Mouse (Mus musculus) spleen, adult 2 months (tissue): Measurements from ENCODE around the gene Edar. TPM values are rescaled to one million over a fixed set of nuclear protein-coding genes. Genes with fewer than 3 reads are reported as not detected.

Source experiments
- DNase-seq, 2 experiments: peaks; one replicate each; pipeline versions ENCODE4 v3.0.0 to v3.0.0-alpha.2; 2012 to 2021; ENCODE audit warnings: low spot score in 2 of 2, low read depth in 1 of 2
- H3K27ac ChIP-seq: fragments of 200-500 bp; 2 replicates; pipeline ENCODE4 v1.5.1; 2012; ENCODE audit warnings: low read length, inconsistent platforms; ENCODE audit not compliant: insufficient read depth
- H3K27me3 ChIP-seq: fragments of 200-500 bp; 2 replicates; pipeline ENCODE4 v1.6.1; 2012; ENCODE audit warnings: mild to moderate bottlenecking, moderate library complexity, low read length, inconsistent platforms; ENCODE audit not compliant: control insufficient read depth, insufficient read depth
- H3K36me3 ChIP-seq: fragments of 200-500 bp; 2 replicates; pipeline ENCODE4 v1.6.1; 2012; ENCODE audit warnings: mild to moderate bottlenecking, low read length, inconsistent platforms; ENCODE audit not compliant: control insufficient read depth, insufficient read depth
- H3K4me1 ChIP-seq: fragments of 200-500 bp; 2 replicates; pipeline ENCODE4 v1.6.1; 2011; ENCODE audit warnings: inconsistent platforms; ENCODE audit not compliant: control insufficient read depth, insufficient read depth, insufficient read length
- H3K4me3 ChIP-seq: fragments of 200-500 bp; 2 replicates; pipeline ENCODE4 v1.5.1; 2011; ENCODE audit warnings: mild to moderate bottlenecking, inconsistent platforms; ENCODE audit not compliant: insufficient read depth, insufficient read length; ENCODE audit errors: extremely low read depth
- CTCF ChIP-seq: fragments of 200-500 bp; IDR thresholded peaks from 2 replicates; pipeline ENCODE4 v1.5.1; 2011; ENCODE audit warnings: mild to moderate bottlenecking, inconsistent platforms; ENCODE audit not compliant: insufficient read depth, insufficient read length, insufficient replicate concordance; ENCODE audit errors: extremely low read depth
- POLR2A ChIP-seq: fragments of 200-500 bp; IDR thresholded peaks from 2 replicates; pipeline ENCODE4 v1.6.1; 2011; ENCODE audit warnings: low read depth, low read length, inconsistent platforms
- WGBS: fragments of 180-500 bp; shearing (Covaris S2); methylation state at CpG from one replicate; pipeline ENCODE4 v1.1.7; 2018; 5-methylcytosine and 5-hydroxymethylcytosine counted together
- polyA plus RNA-seq: library from polyadenylated mRNA; depleted of rRNA; stranded (reverse); fragments of >200 nt; gene quantifications from 2 replicates; pipeline ENCODE4 v1.2.3, GENCODE M21; 2012

Edar gene
- polyA plus RNA-seq, 1 experiment, result 0.72 TPM

DNA sequence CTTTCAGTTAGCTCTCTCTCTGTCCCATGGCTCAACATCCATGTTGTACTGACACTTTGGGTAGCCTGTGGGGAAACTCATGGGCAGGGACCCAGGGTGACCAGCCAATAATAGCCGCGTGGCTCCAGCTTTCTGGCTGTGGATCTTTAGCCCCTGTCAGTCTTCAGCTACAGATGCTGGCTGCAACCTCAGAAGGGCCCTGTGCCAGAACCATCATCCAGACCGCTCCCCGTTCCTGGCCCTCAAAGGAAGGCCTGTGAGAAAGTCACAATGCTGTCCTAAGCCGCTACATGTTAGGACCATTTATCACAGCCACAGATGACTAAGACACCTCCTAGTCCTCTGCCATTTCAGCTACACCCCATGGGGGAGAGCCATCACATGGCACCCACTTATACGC, 12.0 kb downstream of the Edar start:
- no peak overlapping the region for H3K4me3 ChIP-seq
- H3K36me3 ChIP-seq, result no peaks in the 10 kb centered on the region
- no peak overlapping the region for H3K27ac ChIP-seq
- H3K27me3 ChIP-seq, result no peaks in the 10 kb centered on the region
- DNase-seq, result no peak
- no peaks in the 10 kb centered on the region for H3K4me1 ChIP-seq
- TF ChIP-seq POLR2A, result no peak
- no peak for TF ChIP-seq CTCF
- WGBS, result 81% methylated on average over 6 of the region's 6 CpGs

GRCm38 (mm10) chr10:58659268-58659986, 16.0 kb downstream of the Edar start:
- 26% methylated on average over 11 of the region's 11 CpGs for WGBS
- Histone ChIP-seq H3K4me1 (no peaks in the 10 kb centered on the region), H3K36me3 (no peaks in the 10 kb centered on the region), H3K27me3 (no peaks in the 10 kb centered on the region), H3K27ac (no peak overlapping the region), H3K4me3 (no peak overlapping the region)
- TF ChIP-seq POLR2A, result no peak
- no peak for TF ChIP-seq CTCF
- no peak for DNase-seq

GRCm38 (mm10) chr10:58657731-58658130, 17.7 kb downstream of the Edar start:
- WGBS, result 49% methylated on average over 2 of the region's 2 CpGs

GRCm38 (mm10) chr10:58653679-58654078, 21.8 kb downstream of the Edar start:
- Histone ChIP-seq H3K4me3 (no peak overlapping the region), H3K4me1 (no peaks in the 10 kb centered on the region), H3K27me3 (no peaks in the 10 kb centered on the region), H3K36me3 (no peaks in the 10 kb centered on the region), H3K27ac (no peak overlapping the region)
- WGBS, result 88% methylated on average over 3 of the region's 3 CpGs
- DNase-seq, result no peak
- TF ChIP-seq POLR2A (no peak), CTCF (no peak)

More at GRCm38 (mm10) chr10:58657731-58658130, 17.7 kb downstream of the Edar start:
- Histone ChIP-seq H3K27me3 (no peaks in the 10 kb centered on the region), H3K4me3 (no peak overlapping the region), H3K27ac (no peak overlapping the region), H3K4me1 (no peaks in the 10 kb centered on the region), H3K36me3 (no peaks in the 10 kb centered on the region)
- no peak for DNase-seq
- TF ChIP-seq CTCF, result no peak
- no peak for TF ChIP-seq POLR2A

DNA sequence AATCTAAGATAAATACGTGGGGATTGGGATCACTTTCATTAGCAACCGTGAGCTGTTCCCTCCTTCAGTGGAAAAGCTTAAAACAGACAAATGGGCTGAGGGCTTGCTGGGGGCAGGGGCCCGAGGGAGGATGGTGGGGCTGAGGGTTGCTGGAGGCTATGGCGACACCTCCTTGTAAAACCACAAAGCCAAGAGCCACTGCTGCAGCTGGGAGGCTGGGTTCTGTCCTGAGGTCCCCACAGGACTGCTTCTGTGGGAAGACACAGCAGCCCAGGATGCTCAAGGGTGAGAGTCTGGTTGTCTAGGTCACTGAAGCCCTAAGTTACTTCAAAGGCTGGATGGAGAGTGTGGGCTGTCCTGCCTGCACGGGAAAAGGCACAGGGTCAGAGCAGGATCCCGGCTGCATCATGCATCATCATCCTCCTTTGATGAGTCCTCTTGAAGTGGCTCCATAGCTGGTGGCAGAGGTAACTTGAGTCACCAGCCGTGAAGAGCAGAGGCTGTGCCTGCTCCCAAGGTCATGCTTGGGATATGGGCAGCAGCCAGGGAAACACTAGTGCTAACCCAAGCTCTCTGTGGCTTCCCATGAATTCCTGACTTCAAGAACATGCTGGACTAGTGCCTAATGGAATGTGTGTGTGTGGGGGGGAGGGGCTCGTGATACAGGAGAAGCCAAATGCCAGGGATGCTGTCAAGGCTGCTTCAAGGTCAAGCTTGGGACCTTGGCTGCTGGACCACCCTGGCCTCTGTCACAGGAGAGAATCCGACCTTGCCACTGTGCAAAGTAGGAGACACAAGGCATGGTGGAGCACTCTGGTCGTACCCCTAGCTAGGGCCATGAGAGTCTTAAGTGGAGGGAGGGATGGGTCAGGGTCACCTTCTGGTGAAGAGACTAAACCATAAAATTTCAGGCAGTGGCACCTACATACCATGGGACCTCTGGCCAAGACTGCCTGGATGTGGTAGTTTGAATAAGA, 22.7 kb downstream of the Edar start:
- H3K4me1 ChIP-seq, result no peaks in the 10 kb centered on the region

GRCm38 (mm10) chr10:58652045-58652417, 23.4 kb downstream of the Edar start:
- no peaks in the 10 kb centered on the region for H3K4me1 ChIP-seq
- 5% methylated on average over 9 of the region's 9 CpGs for WGBS
- TF ChIP-seq POLR2A (no peak), CTCF (no peak)
- no peak overlapping the region for H3K27ac ChIP-seq
- no peak overlapping the region for H3K4me3 ChIP-seq
- no peak for DNase-seq
- H3K27me3 ChIP-seq, result no peaks in the 10 kb centered on the region
- H3K36me3 ChIP-seq, result no peaks in the 10 kb centered on the region

More for the DNA sequence above, 22.7 kb downstream of the Edar start:
- Histone ChIP-seq H3K27me3 (no peaks in the 10 kb centered on the region), H3K36me3 (no peaks in the 10 kb centered on the region), H3K27ac (no peak overlapping the region), H3K4me3 (no peak overlapping the region)
- no peak for TF ChIP-seq POLR2A
- no peak for TF ChIP-seq CTCF
- 36% methylated on average over 10 of the region's 10 CpGs for WGBS
- DNase-seq, result no peak
